Mouse (Mus musculus): ENCODE data around the gene Akip1. TPM values are rescaled to one million over a fixed set of nuclear protein-coding genes. Genes with fewer than 3 reads are reported as not detected.

The Akip1 gene
- polyA plus RNA-seq, 1 experiment from 2014 or later = 20.2 TPM

- DNase-seq (ENCODE audit: low spot score) (no peak), ATAC-seq (ENCODE audit: insufficient read depth, low FRiP score, low TSS enrichment) (no peak)
- Histone ChIP-seq H3K4me3 (ENCODE audit: low read depth, low read length) (no peak overlapping the region), H3K9ac (ENCODE audit: low read length) (no peak overlapping the region), H3K27me3 (ENCODE audit: control insufficient read depth, insufficient read depth, low read length) (no peaks in the 10 kb centered on the region), H3K27ac (ENCODE audit: low read depth, low read length) (no peak overlapping the region), H3K9me3 (ENCODE audit: control insufficient read depth, low read length) (no peaks in the 10 kb centered on the region), H3K4me1 (ENCODE audit: control insufficient read depth, insufficient read depth, low read length) (no peaks in the 10 kb centered on the region), H3K4me2 (ENCODE audit: low read depth) (no peak overlapping the region), H3K36me3 (ENCODE audit: control insufficient read depth, insufficient read depth, low read length) (no peaks in the 10 kb centered on the region)
- whole genome bisulfite sequencing = 89% methylated on average over 2 of the region's 2 CpGs
These were observed 19.1 kb downstream of the Akip1 start for GRCm38 (mm10) chr7:109722618-109723017.

DNA sequence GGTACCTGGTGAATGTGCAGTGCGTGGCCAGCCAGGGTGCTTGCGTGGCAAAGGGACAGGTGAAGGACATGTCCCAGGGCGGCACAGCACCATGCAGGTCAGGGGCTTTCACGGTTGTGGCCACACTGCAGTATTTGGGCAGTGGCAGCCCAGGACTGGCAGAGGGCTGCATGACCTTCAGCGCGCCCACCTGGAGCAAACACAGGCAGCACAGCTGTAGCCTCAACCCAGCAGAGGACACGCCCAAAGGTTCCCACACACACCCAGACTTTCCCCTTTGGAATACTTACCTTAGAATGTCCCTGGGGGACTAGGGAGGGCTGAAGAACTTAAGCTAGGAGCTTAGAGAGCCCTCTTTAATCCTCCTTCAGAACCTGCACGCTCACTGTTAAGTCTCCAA is 19.6 kb downstream of the Akip1 start:
- H3K27ac ChIP-seq (ENCODE audit: low read depth, low read length) = no peak overlapping the region
- no peak for ATAC-seq (ENCODE audit: insufficient read depth, low FRiP score, low TSS enrichment)
- H3K4me1 ChIP-seq (ENCODE audit: control insufficient read depth, insufficient read depth, low read length) = no peaks in the 10 kb centered on the region
- no peak overlapping the region for H3K9ac ChIP-seq (ENCODE audit: low read length)
- H3K4me3 ChIP-seq (ENCODE audit: low read depth, low read length) = no peak overlapping the region
- no peaks in the 10 kb centered on the region for H3K36me3 ChIP-seq (ENCODE audit: control insufficient read depth, insufficient read depth, low read length)
- no peak for DNase-seq (ENCODE audit: low spot score)
- no peak overlapping the region for H3K4me2 ChIP-seq (ENCODE audit: low read depth)
- 90% methylated on average over 8 of the region's 8 CpGs for WGBS
- no peaks in the 10 kb centered on the region for H3K9me3 ChIP-seq (ENCODE audit: control insufficient read depth, low read length)
- no peaks in the 10 kb centered on the region for H3K27me3 ChIP-seq (ENCODE audit: control insufficient read depth, insufficient read depth, low read length)

DNA sequence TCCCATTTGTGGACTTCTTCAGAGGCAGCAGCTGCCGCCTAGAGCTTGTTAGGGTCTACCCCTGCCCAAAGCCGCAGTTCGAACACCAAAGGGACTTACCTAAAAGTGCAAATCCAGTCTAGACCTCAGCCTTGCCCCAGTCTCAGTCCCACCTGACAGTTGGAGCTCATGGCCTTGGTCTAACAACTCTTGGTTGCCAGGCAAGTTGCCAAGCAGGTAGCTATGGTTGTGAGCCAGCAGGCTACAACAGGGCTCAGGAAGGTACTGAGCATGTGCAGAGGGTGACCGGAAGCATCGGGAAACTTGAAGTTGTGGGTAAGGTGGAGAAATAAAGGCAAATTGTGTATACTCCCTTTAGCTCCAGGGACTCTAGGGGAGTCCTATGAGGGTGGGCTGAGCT is 20.2 kb downstream of the Akip1 start, which contains the start of gene BC051019:
TSS of gene BC051019 (minus strand) at position 154 of the 400 bp plus-strand sequence.
- Histone ChIP-seq H3K27ac (ENCODE audit: low read depth, low read length) (no peak within 1 kb of the TSS), H3K9ac (ENCODE audit: low read length) (no peak within 1 kb of the TSS), H3K9me3 (ENCODE audit: control insufficient read depth, low read length) (no peaks in the 10 kb centered on the region), H3K4me1 (ENCODE audit: control insufficient read depth, insufficient read depth, low read length) (no peaks in the 10 kb centered on the region), H3K36me3 (ENCODE audit: control insufficient read depth, insufficient read depth, low read length) (no peaks in the 10 kb centered on the region), H3K4me3 (ENCODE audit: low read depth, low read length) (no peak within 1 kb of the TSS), H3K27me3 (ENCODE audit: control insufficient read depth, insufficient read depth, low read length) (no peaks in the 10 kb centered on the region), H3K4me2 (ENCODE audit: low read depth) (no peak within 1 kb of the TSS)
- WGBS = 95% methylated on average over 5 of the region's 5 CpGs
- ATAC-seq (ENCODE audit: insufficient read depth, low FRiP score, low TSS enrichment) = no peak
- DNase-seq (ENCODE audit: low spot score) = no peak

- Histone ChIP-seq H3K27ac (ENCODE audit: low read depth, low read length) (no peak within 1 kb of the TSS), H3K9me3 (ENCODE audit: control insufficient read depth, low read length) (no peaks in the 10 kb centered on the region), H3K27me3 (ENCODE audit: control insufficient read depth, insufficient read depth, low read length) (no peaks in the 10 kb centered on the region), H3K4me1 (ENCODE audit: control insufficient read depth, insufficient read depth, low read length) (no peaks in the 10 kb centered on the region), H3K36me3 (ENCODE audit: control insufficient read depth, insufficient read depth, low read length) (no peaks in the 10 kb centered on the region), H3K4me3 (ENCODE audit: low read depth, low read length) (no peak within 1 kb of the TSS), H3K9ac (ENCODE audit: low read length) (no peak within 1 kb of the TSS), H3K4me2 (ENCODE audit: low read depth) (no peak within 1 kb of the TSS)
- ATAC-seq (ENCODE audit: insufficient read depth, low FRiP score, low TSS enrichment) = no peak
- 90% methylated on average over 5 of the region's 5 CpGs for WGBS
- DNase-seq (ENCODE audit: low spot score) = no peak
These were observed 28.1 kb downstream of the Akip1 start, which contains the start of gene Ascl3 for GRCm38 (mm10) chr7:109731626-109732025. Gene Ascl3, minus strand, starts transcription at chr7:109731726.

DNA sequence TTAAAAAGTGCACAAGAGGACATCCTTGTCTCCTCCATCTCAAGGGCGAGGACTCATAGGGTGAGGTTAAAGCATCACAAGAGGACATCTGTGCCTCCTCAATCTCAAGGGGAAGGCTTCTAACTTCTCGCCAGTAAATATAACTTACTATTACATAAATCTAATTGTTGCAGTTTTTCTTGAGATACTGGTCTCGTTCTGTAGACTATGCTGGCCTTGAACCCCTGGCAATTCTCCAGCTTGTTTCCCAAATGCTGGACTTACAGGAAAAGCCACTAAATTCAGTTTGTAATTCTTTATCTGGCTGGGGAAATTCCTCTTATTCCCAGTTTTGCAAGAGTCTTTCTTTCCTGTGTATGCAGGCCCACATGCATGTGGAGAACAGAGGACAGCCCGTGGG is 31.3 kb downstream of the Akip1 start:
- 93% methylated on average over 4 of the region's 4 CpGs for WGBS
- ATAC-seq (ENCODE audit: insufficient read depth, low FRiP score, low TSS enrichment) = no peak
- H3K4me2 ChIP-seq (ENCODE audit: low read depth) = no peak overlapping the region

GRCm38 (mm10) chr7:109739822-109740370 is 36.4 kb downstream of the Akip1 start:
- DNase-seq (ENCODE audit: low spot score) (no peak), ATAC-seq (ENCODE audit: insufficient read depth, low FRiP score, low TSS enrichment) (no peak)
- H3K4me1 ChIP-seq (ENCODE audit: control insufficient read depth, insufficient read depth, low read length) = no peaks in the 10 kb centered on the region
- H3K4me3 ChIP-seq (ENCODE audit: low read depth, low read length) = no peak overlapping the region
- no peak overlapping the region for H3K9ac ChIP-seq (ENCODE audit: low read length)
- H3K36me3 ChIP-seq (ENCODE audit: control insufficient read depth, insufficient read depth, low read length) = peaks cover 3% of the 10 kb centered on the region
- H3K27ac ChIP-seq (ENCODE audit: low read depth, low read length) = no peak overlapping the region
- H3K9me3 ChIP-seq (ENCODE audit: control insufficient read depth, low read length) = no peaks in the 10 kb centered on the region
- no peak overlapping the region for H3K4me2 ChIP-seq (ENCODE audit: low read depth)
- 86% methylated on average over 5 of the region's 5 CpGs for WGBS
- H3K27me3 ChIP-seq (ENCODE audit: control insufficient read depth, insufficient read depth, low read length) = no peaks in the 10 kb centered on the region

More for the DNA sequence above, 31.3 kb downstream of the Akip1 start:
- Histone ChIP-seq H3K4me1 (ENCODE audit: control insufficient read depth, insufficient read depth, low read length) (no peaks in the 10 kb centered on the region), H3K27ac (ENCODE audit: low read depth, low read length) (no peak overlapping the region), H3K9ac (ENCODE audit: low read length) (no peak overlapping the region), H3K27me3 (ENCODE audit: control insufficient read depth, insufficient read depth, low read length) (no peaks in the 10 kb centered on the region), H3K36me3 (ENCODE audit: control insufficient read depth, insufficient read depth, low read length) (no peaks in the 10 kb centered on the region), H3K4me3 (ENCODE audit: low read depth, low read length) (no peak overlapping the region), H3K9me3 (ENCODE audit: control insufficient read depth, low read length) (no peaks in the 10 kb centered on the region)
- no peak for DNase-seq (ENCODE audit: low spot score)

DNA sequence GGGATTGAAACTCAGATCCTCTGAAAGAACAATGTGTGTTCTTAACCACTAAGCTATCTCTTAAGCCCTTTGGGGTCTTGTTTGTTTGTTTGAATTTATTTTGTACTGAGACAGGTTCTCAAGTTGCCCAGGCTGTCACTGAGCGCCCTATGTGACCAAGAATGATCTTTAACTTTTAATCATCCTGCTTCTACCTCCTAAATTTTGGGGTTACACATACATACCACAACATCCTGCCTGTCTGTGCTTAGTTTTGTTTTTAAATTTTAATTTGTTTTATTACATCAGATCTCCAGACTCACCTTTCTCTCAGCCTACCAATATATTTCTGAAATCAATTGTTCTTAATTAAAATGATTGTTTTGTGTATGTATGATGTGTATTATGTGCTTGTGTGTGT is 37.6 kb downstream of the Akip1 start:
- H3K36me3 ChIP-seq (ENCODE audit: control insufficient read depth, insufficient read depth, low read length) = peaks cover 3% of the 10 kb centered on the region
- H3K9ac ChIP-seq (ENCODE audit: low read length) = no peak overlapping the region
- H3K27ac ChIP-seq (ENCODE audit: low read depth, low read length) = no peak overlapping the region
- ATAC-seq (ENCODE audit: insufficient read depth, low FRiP score, low TSS enrichment) (no peak), DNase-seq (ENCODE audit: low spot score) (no peak)
- H3K4me1 ChIP-seq (ENCODE audit: control insufficient read depth, insufficient read depth, low read length) = no peaks in the 10 kb centered on the region
- 90% methylated on average over 1 of the region's 1 CpGs for WGBS
- no peaks in the 10 kb centered on the region for H3K9me3 ChIP-seq (ENCODE audit: control insufficient read depth, low read length)
- H3K4me2 ChIP-seq (ENCODE audit: low read depth) = no peak overlapping the region
- no peak overlapping the region for H3K4me3 ChIP-seq (ENCODE audit: low read depth, low read length)
- H3K27me3 ChIP-seq (ENCODE audit: control insufficient read depth, insufficient read depth, low read length) = no peaks in the 10 kb centered on the region

- Histone ChIP-seq H3K36me3 (ENCODE audit: control insufficient read depth, insufficient read depth, low read length) (peaks cover 3% of the 10 kb centered on the region), H3K27me3 (ENCODE audit: control insufficient read depth, insufficient read depth, low read length) (no peaks in the 10 kb centered on the region)
These were observed 38.2 kb downstream of the Akip1 start for GRCm38 (mm10) chr7:109741703-109742102.

DNA sequence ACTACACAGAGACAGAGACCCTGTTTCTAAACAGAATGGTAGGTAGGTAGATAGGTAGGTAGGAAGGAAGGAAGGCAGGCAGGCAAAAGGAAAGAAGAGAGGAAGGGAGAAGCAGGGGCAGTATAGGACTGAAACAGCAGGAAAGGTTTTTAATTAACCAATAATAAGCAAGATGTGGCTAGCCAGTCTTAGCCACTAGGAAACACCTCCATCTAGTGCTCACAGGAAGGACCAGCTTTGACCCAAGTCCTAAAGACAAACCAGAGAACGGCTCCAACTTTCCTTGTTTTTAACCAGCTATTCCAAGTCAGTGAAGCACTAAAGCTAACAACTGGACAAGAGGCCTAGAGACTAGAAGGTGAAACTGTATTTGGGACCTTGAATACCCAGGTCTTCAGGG is 44.3 kb downstream of the Akip1 start:
- H3K4me1 ChIP-seq (ENCODE audit: control insufficient read depth, insufficient read depth, low read length) = no peaks in the 10 kb centered on the region
- no peak overlapping the region for H3K27ac ChIP-seq (ENCODE audit: low read depth, low read length)
- H3K9me3 ChIP-seq (ENCODE audit: control insufficient read depth, low read length) = no peaks in the 10 kb centered on the region
- no peak for DNase-seq (ENCODE audit: low spot score)
- 72% methylated on average over 1 of the region's 1 CpGs for WGBS
- H3K4me3 ChIP-seq (ENCODE audit: low read depth, low read length) = no peak overlapping the region
- no peak overlapping the region for H3K9ac ChIP-seq (ENCODE audit: low read length)
- no peak for ATAC-seq (ENCODE audit: insufficient read depth, low FRiP score, low TSS enrichment)
- H3K4me2 ChIP-seq (ENCODE audit: low read depth) = no peak overlapping the region
- H3K27me3 ChIP-seq (ENCODE audit: control insufficient read depth, insufficient read depth, low read length) = no peaks in the 10 kb centered on the region
- H3K36me3 ChIP-seq (ENCODE audit: control insufficient read depth, insufficient read depth, low read length) = peaks cover 3% of the 10 kb centered on the region

More at GRCm38 (mm10) chr7:109741703-109742102, 38.2 kb downstream of the Akip1 start:
- no peaks in the 10 kb centered on the region for H3K9me3 ChIP-seq (ENCODE audit: control insufficient read depth, low read length)
- H3K27ac ChIP-seq (ENCODE audit: low read depth, low read length) = no peak overlapping the region
- no peak for DNase-seq (ENCODE audit: low spot score)
- no peak overlapping the region for H3K9ac ChIP-seq (ENCODE audit: low read length)
- no peak overlapping the region for H3K4me3 ChIP-seq (ENCODE audit: low read depth, low read length)
- WGBS = 89% methylated on average over 4 of the region's 4 CpGs
- ATAC-seq (ENCODE audit: insufficient read depth, low FRiP score, low TSS enrichment) = no peak
- H3K4me2 ChIP-seq (ENCODE audit: low read depth) = no peak overlapping the region
- H3K4me1 ChIP-seq (ENCODE audit: control insufficient read depth, insufficient read depth, low read length) = no peaks in the 10 kb centered on the region

Measured in neural tube, embryonic 11.5 days (tissue).